Mouse (Mus musculus) adrenal gland, postnatal 10 days (tissue): ENCODE measurements around the gene Pld1. TPM values are rescaled to one million over a fixed set of nuclear protein-coding genes. Genes with fewer than 3 reads are reported as not detected.

ENCODE experiments used
- DNase-seq: peaks from one replicate; pipeline ENCODE4 v3.0.0; 2021; ENCODE audit warnings: mixed read lengths
- total RNA-seq, 2 experiments: library from RNA; stranded (reverse); gene quantifications; 2 replicates each; pipeline ENCODE4 v1.2.3; 2021

Gene Pld1
- total RNA-seq, 2 experiments from 2014 or later = 11.7 to 12.6 TPM

DNA sequence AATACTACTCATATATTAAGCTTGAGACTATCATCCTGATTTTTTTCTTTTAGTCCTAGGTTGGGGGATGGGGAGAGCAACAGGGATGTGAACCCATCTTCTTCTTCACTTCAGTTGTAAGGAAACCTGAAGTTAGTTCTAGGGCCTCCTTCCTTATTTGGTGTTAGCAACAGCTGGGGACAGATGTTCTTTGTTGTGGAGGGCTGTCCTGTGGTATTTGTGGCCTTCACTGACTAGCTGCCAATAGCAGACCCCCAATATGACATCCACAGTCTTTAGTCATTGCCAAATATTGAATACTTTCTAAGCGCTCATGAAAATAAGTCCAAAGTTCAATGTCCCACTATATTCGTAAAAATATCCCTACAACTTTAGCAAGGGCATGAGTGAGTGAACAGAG lies 111.0 kb downstream of the Pld1 start:
- no peak for DNase-seq

DNA sequence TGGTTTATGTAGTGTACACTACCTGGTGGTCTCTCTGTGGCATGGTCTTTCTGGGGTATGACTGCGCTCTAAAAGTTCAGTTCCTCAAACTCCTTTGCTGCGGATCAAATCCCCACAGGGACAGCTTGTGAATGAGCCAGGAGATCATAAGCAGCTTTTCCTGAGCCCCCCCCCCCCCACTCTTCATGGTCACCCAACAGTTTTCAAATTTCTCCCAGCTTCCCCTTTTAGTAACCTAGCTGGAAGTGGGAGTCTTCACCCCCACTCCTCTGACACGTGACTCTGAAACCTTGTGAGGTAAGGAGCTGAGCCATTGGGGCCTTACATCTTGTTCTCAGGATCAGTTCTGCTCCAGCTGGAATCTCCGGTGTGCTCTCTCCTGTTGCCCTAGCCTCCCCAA lies 114.6 kb downstream of the Pld1 start:
- DNase-seq = no peak

DNA sequence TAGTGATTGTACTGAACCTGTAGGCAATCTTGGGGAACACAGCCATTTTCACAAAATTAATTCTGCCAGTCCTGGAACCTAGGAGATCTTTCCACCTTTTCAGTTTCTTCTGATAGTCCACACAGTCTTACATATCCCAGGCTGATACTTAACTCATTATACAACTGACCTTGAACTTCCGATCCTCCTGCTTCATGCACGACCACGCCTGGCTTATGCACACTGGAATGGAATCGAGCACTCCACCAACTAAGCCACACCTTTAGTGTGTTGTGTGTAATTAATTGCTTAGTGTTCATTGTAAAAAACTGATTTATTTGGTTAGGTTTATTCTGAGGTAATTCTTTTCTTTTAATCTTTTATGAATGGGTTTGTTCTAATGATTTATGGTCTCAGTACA lies 122.2 kb downstream of the Pld1 start:
- DNase-seq = no peak

DNA sequence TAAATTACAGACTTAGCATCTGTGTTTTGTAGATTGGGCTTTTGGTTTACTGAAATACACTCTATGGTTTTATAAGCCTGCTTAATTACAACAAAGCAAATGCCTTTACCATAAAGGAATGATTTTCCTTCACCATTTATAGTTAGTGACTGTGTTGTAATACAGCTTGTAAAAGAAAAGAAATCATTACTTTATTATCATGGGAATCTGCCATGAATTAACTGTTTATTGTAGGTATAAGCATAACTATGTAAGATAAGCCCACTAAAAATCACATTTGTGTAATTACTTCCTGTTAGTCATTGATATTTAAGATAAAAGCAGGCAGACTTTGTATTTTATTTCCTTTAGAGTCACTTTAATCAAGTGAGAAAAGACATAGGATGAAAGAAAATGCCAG lies 122.7 kb downstream of the Pld1 start:
- no peak for DNase-seq

DNA sequence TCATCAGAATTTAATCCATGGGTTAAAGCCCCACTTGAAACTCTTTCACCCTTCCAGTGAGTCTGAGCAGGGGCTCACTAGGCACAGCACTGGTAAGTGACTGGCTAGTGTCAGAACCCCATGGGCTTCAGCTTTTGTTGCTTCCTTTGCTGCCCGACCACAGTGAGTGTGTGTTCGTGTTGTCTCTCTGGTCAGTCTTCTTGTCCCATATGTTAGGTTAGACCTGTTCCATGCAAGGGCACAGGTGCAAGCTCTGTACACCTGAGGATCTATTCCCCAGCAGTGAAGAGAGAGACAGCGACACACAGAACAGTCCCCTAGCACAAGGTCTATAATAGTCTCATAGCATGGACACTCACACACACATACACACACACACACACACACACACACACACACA lies 140.7 kb downstream of the Pld1 start:
- DNase-seq = no peak

DNA sequence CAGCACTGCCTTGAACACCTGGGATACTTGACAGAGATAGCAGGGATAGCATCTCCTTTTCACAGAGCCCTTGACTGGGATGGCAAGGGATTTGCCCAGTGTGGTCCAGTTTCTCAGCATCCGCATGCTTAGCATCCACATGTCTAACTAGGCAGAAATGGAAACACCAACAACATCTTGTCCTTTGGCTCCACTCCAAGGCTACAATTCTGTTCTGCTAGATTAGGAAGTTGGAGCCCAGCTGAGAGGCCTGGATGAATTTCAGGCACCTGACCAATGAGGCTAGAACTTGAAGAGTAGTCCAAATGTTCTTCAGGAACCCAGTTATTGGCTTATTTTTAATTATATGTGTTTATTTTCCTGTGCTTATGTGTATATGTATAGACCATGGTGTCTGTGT lies 141.6 kb downstream of the Pld1 start:
- no peak for DNase-seq

DNA sequence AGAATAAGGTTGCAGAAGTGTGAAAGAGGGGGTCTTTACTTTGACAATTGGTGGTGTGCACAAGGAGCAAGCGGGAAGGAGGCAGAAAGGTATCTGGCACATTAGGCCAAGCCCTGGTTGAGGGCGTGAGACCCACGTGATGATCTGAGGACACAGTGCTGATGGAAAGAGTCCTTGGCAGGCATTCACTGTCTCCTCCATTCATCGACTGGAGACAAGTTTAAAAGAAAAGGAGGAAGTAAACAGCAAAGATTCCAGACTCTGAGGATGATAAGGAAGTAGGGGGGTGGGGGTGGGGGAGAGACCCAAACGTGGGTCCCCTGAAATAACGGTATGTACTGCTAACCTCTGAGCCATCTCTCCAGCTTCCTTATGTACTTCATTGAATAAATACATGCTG lies 142.5 kb downstream of the Pld1 start:
- DNase-seq = no peak

DNA sequence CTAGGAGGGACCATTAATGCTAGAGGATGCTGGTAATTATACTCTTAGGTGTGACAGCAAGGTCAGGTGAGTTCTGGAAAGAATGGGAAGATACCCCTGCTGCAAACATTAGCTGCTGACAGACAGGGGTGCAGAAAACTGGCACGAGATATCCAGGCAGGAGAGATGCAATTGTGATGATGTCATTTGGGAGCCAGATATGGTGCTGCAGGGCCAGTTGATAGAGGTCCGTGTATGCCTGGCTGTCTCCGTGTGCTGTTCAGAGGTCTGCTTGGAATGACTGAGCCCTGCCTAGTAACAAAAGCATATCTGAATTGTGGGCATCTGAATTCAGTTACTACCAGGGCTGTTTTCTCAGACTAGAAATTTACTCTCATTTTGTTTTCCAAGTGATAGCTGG lies 144.7 kb downstream of the Pld1 start:
- no peak for DNase-seq

DNA sequence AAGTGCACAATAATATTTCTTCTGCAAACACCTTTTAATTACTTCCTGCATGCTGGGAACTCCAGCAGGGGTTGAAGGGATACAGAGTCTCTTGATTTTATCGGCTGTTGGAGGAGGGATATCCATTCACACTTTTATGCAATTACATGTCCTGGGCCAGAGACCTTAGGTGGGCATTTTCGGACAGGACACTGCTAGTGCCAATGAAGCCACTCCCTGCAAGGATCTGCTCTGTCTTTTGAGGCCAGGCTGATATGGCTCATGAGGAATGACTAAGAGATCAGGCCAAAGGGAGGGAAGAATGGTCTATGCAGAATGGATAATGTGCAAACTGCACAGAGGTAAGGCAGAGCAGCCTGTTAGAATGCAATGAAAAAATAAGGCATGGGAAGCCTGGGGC lies 145.8 kb downstream of the Pld1 start:
- DNase-seq = no peak

DNA sequence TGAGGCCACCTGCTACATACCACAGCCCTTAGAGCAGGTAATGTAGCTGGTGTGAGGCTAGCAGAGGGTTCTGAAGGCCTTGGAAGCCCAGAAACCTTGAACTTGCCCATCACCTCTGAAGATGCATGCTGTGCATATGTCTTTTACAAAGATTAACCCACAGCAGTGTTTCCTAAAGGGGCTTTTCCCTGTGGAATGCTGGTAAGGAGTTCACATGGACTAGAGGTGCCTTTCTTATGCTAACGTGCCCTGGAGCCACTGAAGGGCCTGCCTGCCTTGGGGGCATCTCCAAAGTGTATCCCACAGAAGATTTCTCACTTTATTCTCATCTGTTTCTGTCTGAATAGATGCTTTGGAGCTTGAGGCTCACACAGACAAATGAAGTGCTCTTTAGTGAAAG lies 152.8 kb downstream of the Pld1 start:
- DNase-seq = no peak

DNA sequence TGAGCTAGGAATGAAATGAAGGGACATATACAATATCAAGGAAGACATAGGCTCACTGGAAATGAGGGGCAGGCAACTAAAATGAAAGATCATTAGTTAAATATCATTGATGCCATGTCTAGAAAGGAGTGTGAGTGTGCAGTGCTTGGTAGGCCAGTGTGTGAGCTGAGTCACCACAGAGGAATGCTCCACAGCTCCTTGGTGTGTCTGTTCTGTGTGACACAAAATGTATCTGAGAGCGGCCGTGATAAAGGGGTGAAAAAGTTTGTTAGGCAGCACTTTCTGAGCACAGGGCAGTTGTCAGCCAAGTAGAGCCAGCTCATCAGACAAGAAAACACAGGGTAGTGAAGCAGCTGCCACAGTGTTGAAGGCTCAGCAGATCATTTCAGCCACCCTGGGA lies 153.2 kb downstream of the Pld1 start:
- no peak for DNase-seq

DNA sequence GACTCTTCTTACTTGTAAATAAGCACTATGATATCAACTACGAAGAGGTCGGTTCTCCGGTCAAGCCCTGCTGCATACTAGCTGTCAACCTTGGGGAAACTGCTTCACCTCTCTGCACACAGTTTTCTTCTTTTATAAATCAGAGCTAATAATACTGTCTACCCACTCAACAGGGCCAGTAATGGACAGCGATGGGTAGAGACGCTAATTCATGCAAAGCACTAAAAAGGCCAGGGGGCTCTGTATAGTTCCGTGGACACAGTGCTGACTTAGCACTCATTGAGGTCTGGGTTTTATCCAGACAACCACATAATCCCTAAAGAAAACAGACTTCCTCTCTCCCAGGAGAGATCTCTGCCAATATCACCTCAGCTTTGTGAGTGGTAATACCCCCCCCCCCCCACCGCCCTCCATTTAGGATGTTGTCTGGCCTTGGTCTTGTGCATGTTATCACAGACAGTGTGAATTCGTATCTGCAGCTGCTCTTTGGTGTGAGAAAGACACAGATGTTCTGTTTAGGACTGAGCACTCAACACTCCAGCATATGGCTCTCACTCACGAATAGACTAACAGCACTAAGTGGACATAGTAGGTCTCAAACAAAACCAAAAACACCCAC lies 155.3 kb downstream of the Pld1 start:
- no peak for DNase-seq

DNA sequence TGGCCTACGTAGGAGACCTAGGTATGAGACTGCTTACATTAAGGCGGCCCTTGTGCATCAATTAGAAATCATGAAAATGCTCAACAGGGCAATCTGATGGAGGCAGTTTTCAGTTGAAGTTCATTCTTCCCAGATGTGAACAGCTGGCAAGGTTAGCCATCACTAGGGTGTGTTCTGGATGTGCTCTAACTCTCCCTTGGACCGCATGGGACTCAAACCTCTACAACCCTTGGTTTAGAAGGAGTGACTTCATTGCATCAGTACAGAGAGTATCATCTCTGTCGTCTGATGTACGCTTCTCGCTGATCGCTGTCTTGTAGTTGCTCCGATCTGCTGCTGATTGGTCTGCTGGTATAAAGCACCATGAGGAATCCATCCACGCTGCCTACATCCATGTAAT lies 157.0 kb downstream of the Pld1 start:
- no peak for DNase-seq

DNA sequence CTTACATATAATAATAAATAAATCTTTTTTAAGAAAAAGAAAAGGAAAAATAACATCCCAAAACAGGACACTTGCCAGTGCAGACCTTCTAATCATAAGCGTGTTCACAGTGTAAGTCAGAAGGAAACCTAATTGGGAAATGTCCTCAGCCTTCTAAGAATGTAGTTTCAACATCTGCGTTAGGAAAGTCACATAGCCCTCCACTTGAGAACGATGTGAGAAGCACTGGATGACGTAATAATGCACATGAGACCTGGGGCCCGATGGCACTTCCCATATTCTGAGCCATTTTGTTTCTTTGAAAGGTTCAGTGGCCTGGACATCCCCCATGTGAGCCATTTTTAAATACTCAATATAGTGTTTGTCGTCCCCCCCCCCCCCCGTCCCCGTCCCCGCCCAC lies 160.7 kb downstream of the Pld1 start:
- DNase-seq = no peak

DNA sequence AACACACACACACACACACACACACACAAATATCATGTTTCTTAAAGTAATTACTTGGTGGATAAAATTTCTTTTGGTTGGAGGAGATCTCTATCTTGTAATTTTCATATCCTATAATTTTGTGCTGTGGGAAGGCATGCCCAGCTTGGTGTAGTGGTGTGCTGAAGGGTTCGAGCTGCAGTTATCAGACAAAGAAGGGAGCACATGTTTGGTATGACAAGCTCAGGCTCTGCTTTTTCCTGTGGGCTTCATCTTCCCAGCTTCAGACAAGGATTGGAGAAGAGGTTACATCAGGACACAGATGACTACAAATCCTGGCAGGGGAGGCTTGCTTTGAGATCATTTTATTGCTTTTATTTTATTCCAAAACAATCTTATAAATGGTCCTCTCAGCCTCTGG lies 166.5 kb downstream of the Pld1 start:
- no peak for DNase-seq

DNA sequence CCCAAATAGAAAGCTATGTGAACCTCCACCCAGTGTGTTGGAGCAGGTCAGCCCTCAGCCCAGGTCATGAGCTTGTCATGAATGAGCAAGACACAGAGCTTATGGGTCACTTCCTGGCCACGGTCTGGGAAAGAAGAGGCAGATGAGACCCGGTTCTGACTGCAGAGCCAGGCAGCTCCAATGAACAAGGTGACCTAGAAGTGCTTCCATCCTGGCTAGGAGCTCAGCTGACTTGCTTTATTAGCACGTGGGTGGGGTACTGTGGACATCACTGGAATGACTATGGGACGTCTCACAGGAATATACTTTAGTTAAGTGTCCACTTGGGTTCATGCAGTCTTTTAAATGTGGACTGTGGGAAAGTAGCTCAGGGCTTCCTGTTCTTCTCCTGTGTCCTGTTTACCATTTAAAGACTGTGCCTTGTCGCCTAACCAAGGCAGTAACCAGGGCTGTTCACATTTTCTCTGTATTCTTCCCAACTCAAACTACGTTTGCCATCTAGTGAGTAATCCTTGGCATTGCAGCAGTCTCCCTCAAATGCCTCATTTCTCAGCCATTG lies 169.0 kb downstream of the Pld1 start:
- peak; percentile 50 for DNase-seq

DNA sequence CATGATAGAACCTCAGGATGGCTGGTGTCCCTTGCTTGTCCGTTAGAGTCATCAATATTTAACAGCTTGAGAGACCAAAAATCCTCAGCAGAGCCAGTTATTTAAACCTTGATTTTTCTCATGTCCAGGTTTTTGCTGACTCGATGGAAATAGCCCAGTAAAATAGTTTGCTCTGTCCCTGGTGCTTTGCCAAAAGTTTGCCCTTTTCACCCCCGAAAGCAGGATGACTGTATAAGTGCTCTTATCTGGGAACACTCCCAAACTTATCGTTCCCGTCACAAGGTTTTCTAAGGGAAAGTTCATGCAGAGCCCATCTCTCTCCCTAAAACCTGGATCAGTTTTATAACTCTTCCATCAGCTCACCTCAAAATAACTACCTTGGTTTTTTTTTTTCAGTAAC lies 173.0 kb downstream of the Pld1 start:
- DNase-seq = peak; percentile 67

DNA sequence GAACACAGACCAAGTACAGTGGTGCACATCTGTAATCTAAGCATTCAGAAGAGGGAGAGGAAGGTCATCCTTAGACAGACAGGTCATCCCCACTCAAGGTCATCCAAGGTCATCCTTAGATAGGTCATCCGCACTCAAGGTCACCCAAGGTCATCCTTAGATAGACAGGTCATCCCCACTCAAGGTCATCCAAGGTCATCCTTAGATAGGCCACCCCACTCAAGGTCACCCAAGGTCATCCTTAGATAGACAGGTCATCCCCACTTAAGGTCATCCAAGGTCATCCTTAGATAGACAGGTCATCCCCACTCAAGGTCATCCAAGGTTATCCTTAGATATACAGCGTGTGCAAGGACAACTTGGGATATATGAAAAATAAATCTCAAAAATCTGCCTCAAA lies 175.4 kb downstream of the Pld1 start:
- DNase-seq = no peak

DNA sequence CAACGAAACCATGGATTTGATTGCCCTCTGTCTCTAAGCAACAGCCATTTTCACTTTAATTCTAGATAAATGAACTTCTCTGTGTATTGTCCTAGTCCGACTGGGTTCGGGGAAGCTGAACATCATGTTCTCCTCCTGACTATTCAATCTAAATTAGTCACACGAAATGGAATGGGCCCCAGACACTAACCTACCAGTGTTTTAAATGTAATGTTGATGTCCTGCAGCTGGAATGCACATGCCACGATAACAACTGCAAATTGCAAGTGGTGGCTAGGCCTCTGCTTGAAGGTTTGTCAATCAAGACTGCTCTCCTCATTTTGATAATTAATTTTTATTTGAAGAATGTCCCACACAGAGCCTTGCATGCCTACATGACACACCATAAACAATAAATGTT lies 203.2 kb downstream of the Pld1 start:
- no peak for DNase-seq

DNA sequence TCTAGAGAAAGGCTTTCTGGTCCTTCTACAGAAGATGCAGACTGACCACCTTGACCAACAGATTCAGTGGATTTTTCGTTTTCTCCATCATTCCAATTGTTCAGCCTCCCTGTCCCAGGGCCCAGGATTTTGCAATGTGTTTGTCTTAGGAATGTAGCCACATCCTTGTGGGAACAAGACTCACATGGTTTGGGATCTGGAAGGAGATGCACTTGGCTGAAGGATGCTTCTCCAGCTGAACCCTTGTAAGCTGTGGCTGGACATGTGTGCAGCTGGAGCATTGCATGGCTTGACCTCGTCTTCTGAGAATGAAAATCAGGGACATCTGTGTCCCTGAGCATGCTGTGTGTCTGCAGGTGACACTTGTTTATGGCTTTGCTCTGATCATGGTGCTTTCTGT lies 203.6 kb downstream of the Pld1 start:
- DNase-seq = no peak

DNA sequence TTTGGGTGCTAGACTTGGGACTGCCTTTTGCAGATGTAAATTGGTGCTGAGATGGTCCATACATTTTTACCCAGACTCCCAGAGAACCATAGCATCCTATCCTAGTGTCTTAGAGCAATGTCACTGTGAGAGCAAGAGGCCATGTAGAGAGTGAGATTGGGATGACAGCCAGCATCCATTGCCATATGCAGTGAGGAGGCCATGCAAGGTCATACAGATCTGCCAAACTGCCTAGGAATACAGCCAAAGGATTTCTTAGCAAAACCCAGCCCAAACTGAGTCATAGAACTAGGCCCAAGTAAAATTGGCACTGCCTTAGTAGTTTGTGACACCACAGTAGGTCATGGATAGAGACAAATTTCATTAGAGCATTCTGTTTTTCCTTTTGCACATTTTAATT lies 206.2 kb downstream of the Pld1 start:
- peak; percentile 68 for DNase-seq

DNA sequence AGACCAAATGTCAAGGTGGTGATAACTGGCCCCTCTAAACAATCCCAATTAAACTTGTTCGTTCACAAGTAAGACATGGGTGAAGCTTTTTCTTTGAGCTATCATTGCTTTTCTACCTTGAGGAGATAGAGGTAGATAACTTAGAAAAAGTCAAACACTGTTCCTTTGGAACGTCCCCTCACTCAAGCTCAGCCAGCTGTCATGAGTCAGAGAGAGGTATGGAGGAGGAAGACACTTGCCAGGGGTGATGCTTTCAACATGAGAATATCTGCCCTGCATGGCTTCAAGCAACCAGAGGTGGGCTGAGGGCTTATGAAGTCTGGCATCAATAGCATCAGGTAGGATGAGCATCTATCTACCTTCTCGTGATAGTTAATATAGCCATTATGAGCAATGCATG lies 207.0 kb downstream of the Pld1 start:
- no peak for DNase-seq

DNA sequence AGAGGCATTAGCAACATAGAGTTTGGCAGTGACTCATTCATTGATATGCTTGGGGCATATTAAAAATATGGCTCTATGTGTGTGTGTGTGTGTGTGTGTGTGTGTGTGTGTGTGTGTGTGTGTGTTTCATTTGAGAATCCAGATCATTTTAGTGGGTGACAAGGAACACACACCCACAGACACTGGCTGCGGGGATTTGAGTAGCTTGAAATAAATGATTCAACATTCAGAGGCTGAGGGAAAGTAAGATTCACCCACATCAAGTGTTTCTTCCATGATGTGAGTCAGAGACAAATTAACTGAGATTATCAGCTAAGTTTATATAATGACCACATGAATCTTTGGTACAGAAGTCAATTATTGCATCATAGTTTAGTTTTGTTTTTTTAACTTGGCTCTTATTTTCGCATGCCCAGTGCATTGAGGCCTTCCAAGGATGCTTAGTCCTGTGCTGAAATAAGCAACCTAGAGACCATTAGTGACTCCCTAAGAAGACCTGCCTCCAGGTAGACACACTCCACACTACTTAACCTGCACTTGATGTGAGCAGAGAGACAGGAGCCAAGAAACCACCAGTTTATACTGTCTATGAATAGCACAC lies 211.3 kb downstream of the Pld1 start:
- no peak for DNase-seq

DNA sequence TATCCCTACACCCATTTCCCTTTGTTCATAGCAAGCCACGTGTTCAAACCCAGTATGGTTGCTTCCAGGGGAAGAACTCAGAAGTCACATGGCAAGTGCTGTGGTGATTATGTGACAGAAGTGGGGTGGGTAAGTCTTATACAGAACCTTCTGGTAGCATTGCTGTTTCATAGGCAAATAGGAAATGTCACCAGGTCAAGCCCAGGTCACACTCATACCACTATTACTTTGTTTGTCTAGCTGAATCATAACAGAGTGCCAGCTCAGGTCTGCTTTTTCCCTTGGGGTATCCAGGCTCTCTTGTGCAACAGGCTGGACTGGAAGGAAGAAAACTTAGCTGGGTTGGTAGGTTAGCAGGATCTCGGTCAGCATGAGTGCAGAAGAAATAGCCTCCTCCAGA lies 219.5 kb downstream of the Pld1 start:
- DNase-seq = peak; percentile 43

DNA sequence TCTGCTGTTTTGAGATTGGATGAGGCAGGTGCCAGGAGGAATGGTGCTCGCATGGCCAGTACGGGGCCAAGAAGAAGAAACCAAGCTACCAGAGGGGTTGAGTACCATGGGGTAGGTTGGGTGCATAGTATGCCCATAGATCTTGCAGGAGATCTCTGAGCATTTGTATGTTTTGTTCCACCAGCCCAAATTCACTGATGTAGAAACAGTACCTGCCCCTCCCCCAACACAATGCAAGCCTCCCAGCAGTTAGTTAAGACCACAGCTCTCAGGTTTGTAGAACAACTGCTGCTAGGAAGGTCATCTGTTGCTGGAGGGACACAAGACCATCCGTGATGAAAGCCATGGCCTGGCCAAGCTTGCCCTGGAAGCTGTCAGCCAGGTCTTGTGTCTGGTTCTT lies 220.4 kb downstream of the Pld1 start:
- no peak for DNase-seq
